Mouse (Mus musculus): ENCODE measurements around the gene Teddm2. TPM values are rescaled to one million over a fixed set of nuclear protein-coding genes. Genes with fewer than 3 reads are reported as not detected.

Gene Teddm2
- total RNA-seq (2021): 1 to 10 TPM; 2.2 to 2.8 TPM

DNA sequence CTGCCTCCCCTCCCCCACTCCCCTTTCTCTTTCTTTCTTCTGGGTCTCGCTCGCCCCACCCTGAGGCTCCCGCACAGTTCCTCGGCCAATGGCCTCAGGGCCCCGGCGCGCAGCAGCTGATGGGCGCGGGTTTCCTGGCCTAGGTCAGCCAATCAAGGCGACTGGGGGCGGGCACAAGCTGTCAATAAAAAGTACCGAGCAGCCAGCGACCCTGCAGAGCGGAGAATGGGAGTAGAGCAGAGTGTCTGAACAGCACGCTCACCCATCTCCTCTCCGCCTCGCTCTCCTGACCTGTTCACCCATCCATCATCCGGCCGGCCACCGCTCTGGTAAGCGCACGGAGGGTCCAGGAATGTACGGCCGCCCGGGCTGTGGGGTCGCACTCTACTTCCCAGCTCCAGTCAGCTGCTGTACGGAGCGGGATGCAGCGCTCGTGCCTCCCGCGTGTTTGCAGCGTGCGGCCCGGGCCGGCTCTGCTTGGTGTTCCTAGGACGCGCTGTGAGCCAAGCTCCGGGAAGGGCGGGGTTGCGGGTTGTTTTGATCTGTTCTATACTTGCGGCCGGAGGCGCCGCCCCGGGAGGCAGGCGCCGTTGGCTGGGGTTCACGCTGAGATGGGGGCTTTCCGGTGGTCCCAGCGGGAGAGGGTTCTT is at the start of gene Teddm2, which contains the start of gene Glul:
Gene Teddm2, minus strand, starts transcription at position 498 of the 650 bp plus-strand sequence.
Gene Glul, plus strand, starts transcription at position 214 of the 650 bp plus-strand sequence.
- peak; percentile 94 for DNase-seq

DNA sequence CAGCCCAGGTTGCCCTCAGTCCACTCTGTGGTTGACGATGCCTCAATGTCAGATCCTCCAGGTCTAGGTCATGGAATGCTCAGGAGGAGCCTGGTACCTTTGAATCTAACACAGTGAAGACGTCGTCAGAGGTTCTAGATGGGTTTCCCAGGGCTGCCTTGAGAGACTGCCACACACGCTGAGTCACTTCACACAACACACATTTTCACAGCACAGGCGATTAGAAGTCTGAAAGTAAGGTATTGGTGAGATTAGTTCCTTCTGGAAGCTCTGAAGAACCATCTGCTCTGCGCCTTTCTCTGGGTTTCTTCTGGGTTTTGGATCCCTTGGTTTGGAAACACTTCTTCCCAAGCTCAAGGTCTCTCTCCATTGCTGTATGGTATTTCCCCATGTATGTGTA is 47.8 kb upstream of the Teddm2 start:
- DNase-seq: no peak

DNA sequence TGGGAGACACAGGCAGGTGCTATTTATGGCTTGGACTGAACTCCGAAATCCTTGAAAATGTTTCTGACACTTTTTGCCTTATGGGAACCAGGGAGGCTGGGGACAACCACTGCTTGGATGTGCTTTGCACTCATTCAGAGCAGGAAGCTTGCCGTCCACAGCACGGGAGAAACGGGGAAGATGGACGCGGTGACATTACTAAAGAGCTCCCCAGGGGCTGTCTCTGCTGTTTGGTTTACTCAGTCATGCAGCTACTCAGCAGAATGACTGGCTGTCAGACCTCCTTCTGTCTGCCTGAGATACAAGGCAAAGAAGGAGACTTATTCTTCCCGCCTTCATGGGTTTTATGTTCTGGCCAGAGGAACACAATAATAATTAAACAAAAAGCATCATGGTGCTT is 46.9 kb upstream of the Teddm2 start:
- no peak for DNase-seq

DNA sequence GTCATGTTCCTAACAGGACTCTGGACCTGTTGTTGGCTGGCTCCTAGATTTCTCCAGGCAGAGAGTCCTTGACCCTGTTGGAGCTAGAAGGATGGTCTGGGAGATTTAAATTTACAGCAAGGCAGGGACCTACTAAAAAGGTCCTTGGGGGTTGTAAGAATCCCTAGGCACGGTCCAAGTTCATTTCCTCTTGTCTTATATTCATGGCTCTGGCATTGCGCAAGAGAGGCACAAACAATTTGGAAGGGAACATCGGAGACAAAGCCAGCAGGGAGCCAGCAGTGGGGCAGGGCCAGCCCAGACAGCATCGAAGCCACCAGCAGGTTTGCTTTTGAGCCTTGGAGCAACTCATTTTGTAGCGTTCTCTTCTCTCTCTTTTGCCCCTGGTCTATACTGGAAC is 45.2 kb upstream of the Teddm2 start:
- DNase-seq: no peak

DNA sequence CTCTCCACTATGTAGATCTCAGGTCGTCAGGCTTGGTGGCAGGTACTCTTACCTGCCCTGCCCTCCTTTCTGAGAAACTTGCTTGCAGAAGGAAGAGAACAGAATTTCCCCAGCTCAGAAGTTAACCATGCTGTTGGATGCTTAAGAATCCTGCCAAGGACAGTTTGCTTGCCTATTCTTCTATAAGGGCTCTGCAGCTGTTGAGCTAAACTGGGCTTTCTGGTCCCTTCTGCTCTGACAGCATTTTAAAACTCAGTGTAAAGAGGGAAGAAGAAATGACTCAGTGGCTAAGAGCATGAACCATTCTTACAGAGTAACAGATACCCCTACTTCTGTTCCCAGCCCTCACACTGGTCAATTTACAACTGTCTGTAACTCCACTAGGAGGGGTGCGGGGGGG is 41.0 kb upstream of the Teddm2 start:
- DNase-seq: no peak

DNA sequence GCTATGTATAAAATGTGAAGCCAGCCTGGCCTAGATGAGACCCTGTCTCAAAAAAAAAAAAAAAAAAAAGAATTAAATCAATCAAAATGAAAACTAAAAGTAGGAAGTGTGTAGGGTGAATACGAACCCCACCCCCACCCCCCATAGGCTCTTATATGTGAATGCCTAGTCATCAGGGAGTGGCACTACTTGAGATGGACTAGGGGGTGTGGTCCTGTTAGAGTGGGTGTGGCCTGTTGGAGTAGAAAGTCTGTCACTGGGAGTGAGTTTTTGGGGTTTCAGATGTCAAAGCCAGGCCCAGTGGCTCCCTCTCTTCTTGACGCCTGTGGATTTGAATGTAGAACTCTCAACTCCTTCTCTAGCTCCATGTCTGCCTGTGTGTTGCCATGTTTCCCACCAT is 37.0 kb upstream of the Teddm2 start:
- DNase-seq: no peak

DNA sequence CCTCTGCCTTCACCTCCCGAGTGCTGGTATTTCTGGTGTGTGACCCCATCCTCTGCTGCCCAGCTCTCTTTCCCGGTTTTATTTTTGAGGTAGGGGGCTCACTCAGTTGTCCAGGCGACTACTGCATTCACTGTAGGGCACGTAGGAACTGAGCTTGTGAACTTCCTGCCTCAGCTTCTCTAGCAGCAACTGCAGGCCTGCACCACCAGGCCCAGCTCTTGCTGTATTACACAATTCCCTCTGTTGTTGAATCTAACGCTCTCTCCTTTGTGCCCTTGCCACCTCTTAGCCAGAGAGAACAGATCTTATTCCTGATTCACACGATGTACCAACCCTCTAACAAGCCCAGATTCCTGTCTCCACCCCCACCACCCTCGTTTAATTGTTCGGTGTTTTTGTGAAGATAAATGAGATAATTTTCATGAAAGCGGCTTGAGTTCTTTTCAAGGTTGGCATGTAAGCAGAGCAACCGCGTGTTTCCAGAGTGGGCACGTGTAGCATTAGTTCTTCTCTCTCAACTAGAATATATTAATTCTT is 35.9 kb upstream of the Teddm2 start:
- no peak for DNase-seq

DNA sequence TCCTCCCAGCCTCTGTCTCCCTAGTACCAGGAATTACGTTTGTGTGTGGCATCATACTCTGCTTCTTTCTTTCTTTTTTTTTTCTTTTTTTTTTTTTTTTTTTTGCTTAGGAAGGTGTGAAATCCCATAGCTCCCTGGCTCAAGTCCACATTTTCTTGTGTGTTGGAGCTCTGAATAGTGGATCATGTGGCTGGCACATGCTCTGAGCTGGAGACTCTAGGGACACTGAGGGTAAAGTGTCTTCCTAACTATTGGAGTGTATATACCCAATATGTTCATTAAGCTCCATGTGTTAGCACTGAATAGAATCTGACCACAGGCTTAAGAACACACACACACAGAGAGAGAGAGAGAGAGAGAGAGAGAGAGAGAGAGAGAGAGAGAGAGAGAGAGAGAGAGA is 33.7 kb upstream of the Teddm2 start:
- DNase-seq: no peak

DNA sequence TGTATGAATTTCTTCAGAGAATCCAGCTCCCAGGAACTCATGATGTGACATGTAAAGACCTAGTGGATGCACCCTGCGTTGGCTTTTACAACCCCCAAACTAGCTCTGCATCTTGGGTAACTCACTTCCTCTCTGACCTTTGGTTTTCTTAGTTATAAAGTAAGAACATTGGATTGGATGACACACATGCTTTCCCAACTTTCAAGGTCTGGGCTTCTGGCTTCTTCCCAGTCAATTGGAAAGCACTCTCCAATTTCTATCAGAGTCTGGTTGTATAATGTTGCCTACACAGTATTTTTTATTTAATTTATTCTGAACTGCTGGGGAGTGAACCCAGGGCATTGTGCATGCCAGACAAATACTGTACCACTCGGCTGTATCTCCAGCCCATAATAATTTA is 30.4 kb upstream of the Teddm2 start:
- no peak for DNase-seq

DNA sequence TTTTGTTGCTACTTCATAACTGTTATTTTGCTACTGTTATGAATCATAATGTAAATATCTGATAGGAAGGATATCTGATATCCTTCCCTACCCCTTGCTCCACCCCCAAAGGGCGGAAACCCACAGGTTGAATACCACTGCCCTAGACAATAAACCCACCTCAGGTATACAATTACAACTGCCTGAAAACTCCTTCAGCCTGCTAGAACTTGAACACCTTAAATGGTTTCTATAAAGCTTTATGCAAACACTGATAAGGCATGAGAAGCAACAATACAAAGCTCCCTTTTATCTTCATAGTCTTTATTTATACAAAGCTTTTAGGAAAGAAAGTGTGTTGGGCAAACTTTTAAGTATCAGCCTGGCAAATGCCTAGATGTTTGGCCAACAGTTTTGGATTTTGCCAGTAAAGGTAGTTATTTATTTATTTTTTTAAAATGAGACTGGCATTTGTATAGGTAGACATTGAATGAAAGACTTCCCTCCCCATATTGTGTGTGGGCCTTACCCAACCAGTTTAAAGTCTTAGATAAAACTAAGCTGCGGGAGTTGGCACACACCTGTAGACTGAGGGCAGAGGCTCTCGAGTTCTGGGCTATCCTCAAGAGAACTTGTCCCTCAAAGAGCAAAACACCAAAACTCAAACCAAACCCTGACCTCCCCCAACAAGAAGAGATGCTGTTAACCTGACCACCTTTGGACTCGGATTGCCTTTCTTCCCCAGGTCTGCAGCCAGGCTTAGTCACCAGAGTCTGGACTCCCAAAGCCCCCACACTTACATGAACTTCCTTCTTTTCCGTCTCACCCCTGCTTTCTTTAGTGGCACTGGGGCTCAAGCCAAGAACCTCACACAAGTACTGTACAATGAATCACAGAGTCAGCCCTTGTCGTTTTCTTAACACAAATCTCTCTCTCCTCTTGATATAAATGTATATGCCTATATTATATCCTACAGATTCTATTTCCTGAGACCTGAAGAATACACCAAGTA is 24.7 kb upstream of the Teddm2 start:
- DNase-seq: no peak

DNA sequence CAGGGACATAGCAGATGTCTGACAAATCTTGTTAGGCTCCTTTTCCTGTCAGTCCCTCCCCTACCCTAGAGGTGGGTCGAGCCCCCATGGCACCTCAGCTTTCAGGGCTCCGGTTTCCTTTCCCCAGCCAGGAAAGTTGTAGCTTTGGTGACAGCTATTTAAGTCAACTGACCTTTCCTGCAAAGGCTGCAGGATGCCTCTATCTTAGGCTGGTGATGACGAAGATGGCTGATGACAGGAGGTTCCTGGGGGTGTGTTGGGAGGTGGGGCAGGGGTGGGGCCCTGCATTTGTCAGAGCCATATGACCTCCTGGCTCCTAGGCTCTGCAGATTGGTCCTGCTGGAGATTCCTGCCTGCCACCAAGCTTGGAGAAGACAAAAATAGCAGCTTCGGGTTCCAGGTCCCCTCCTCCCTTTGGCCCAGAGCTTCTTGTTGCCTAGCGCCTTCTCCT is 22.6 kb upstream of the Teddm2 start:
- DNase-seq: no peak

DNA sequence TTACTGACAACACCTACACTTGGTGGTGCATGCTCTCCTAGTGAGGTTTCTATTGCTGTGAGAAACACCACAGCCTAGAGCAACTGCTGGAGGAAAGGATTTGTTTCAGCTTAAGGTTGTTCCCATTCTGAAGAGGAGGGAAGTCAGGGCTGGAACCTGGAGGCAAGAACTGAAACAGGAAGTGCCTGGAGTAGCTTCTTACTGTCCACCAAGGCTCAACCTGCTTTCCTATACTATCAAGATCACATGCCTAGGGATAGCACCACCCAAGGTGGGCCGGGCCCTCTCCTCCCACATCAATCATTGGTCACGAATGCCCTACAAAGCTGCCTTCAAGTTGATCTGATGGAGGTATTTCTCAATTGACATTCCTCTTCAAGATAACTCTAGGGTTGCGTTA is 21.6 kb upstream of the Teddm2 start:
- no peak for DNase-seq

DNA sequence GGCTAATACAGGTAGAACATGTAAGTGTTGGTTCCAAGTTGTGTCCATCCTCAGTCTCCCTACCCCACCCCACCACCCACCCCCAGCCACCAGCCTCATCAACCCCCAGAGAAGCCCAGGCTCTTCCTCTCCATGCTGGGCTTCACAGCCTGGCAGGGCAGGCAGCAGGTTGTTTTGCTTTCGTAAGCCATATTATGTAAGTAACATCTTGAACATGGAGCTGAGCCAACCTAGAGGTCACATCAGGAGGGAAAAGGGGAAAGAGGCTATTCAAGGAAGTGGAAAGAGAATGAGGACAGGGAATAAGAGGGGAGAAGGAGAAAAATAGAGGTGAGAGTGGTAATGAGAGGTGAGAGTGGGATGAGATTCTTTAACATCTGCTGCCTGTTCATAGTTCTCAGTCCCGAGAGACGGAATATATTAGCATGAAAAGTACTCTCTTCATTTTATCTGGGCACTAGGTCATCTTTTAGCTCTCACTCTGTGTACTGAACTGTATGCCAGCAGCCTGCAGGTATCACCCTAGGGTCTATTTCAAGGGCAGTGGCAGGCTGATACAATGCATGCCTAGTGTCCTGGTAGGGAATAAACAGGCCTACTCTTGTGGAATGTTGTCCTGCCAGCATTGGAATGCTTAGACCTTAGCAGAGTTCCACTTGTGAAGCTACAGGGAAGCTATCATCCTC is 18.6 kb upstream of the Teddm2 start:
- no peak for DNase-seq

DNA sequence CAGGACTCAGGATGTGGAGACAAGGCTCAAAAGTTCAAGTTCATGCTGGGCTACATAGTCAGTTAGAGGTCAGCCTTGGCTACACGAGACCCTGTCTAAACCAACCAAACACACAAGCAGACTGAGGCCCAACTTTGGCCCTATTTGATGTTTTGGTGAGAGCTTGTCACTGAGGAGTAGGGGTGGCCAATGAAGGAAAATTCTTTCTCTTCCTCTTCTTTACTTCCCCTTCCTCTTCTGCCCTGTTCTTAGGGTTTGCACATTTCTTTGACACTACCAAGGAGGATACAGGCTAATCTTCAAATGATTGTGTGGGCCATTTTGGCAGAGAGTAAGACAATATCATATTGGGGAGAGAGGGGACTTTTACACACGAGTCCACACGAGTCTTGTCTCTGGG is 13.8 kb upstream of the Teddm2 start:
- no peak for DNase-seq

DNA sequence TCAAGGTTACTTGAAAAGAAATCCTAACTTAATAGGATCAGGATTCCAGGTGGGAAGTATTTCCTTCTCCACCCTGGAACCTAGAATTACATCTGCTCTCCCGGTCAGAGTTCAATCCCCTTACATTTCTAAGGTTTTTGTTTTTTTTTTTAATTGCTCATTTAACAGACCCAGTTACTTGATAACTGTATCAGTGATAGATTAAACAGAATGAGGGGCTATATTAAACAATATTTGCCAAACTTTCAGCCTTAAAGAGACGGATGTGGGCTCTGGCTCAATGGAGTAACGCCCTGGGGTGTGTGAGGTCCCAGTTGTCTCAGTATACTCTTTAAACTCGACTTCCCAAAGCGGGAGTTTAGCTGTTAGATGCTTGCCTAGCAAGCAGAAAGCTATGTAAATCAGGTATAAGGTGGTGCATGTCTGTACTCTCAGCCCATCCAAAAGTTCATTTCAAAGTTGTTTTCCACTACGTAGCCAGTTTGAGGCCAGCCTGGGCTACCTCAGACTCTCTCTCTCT is 11.3 kb upstream of the Teddm2 start:
- DNase-seq: no peak

DNA sequence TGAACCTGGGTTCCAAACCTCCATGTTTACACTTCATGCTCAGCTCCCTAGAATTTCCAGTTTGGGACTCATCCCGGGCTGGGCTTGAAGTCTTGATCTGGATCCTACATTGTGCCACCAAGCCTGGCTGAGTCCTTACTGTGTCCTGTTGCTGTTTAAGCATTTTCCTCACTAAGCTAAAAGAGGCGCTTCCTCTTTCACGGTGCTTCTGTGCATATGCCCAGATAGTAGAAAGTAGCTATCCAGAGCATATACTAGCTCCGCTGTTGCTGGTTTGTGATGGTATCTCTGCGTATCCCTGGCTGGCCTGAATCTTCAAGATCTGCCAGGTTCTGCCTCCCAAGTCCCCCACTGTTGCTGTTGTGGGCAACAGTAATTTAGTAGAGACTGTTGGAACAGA is 10.4 kb upstream of the Teddm2 start:
- DNase-seq: no peak

DNA sequence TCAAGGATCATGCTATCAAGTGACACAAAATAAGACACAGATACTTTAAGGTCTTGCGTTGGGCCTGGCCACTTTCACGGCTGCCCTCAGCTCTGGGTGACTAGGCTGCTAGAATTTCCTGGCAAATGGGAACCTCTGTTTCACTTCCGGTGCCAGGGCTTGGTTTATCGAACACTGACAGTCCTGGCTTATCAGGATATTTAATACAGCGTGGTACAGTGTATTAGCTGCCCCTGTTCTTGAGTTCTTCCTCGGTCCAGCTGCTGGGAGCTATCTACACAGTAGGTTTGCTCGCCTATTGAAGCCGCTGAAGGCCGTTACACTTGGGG is 9.9 kb upstream of the Teddm2 start:
- no peak for DNase-seq

DNA sequence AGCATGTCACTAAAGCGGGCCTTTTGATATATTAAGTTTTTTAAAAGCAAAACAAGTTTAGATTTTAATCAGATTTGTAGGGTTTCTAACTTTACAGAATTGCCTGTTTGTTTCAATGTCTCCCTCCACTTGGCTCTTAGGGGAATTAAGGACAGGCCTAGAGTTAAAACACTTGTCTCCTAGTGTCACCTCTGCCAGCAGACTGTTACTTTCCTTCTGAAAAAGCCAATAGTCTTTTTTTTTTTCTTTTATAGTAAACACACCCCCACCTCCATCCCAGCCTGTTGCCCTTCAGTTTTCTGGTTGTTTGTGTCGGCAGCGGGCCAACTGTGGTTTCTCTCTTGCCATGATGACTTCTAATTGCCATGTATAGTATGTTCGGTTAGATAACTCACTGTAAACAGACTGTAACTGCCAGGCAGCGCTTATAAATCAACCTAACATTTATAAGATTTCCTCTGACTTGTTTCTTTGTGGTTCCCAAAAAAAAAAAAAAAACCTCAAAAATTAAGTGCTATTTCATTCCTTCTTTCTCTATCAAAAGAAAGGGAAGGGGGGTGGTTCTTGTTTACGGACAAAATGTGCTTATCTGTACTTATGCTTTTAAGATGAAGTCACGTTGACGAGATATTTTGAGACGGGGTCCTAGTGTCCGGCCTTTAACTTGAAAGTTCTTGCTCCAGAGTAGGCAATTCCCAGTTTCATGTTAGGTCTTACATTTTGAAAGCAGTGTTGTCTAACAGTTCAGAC is 9.4 kb upstream of the Teddm2 start:
- DNase-seq: no peak

DNA sequence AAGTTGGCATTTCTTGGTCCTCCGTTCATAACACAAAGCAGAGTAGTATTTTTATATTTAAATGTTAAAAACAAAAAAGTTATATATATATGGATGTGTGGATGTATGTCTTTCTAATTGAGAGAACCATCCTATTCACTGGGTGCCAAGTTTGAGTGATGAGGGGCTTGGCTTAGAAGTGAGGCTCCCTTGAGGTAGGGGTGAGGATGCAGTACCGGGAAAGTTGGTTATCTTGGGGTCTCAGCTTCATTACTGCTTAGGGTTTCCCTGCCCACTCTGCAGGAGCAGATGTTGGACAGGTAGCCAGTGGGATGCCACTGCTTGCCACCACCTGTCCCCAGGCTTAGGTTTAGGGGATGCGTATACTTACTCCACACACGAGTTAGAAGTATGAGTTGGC is 8.7 kb upstream of the Teddm2 start:
- DNase-seq: no peak

DNA sequence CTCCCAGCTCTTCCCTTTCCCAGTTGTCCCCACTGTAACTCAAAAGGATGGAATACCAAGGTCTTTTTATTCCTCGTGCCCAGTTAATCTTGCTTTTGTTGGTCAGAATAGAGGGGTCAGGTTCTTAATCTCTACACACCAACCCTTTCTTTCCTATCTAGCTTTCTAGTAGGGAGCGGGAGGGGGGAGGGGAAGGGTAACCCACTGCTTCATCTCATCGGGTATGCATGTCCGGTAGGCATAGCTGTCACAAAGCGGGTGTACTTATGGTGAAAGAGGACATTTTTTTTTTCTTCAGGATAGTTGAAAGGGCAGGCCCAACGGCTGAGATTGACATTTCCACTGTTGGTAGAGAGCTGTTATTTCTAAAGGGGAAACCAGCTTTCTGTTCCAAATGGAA is 8.2 kb upstream of the Teddm2 start:
- no peak for DNase-seq

DNA sequence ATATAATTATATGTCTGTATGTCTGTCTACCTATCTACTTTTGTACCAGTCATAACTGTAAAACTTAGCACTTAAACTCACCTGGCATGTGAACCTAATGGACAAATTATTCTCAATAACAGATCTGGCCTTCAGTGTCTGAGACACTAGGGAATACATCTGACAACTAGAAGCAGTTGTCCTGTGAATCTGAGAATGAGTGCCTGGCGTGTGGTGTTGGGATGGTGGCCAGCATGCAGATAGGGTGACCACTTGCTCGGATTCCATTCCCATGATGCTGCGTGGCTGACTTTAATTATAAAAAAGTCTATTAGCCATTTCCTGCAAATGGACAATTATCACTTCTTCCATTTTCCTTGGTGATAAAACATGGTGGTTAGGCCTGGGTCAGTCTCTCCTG is 5.9 kb upstream of the Teddm2 start:
- no peak for DNase-seq

DNA sequence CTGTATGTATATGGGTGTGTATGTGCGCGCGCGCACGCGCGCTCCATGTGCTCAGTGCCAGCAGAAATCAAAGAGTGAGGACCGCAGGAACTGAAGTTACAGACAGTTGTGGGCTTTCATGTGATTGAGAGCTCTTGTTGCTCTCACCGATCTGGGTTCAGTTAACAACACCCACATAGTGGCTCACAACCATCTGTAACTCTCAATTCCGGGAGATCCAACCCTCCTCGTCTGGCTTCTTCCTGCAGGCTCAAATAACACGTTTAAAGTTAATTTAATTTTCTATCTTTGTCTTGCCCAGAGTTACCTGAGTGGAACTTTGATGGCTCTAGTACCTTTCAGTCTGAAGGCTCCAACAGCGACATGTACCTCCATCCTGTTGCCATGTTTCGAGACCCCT is 4.2 kb upstream of the Teddm2 start:
- DNase-seq: no peak
